Mouse (Mus musculus) forebrain, embryonic 16.5 days (tissue): ENCODE results near the gene Rpp38. TPM values are rescaled to one million over a fixed set of nuclear protein-coding genes. Genes with fewer than 3 reads are reported as not detected.

Source experiments
- ATAC-seq: fragments of 200-750 bp; cut with Nextera tagmentation; 2 replicates; pipeline ENCODE4 v1.8.0; 2017; ENCODE audit warnings: mild to moderate bottlenecking, moderate library complexity
- H3K27ac ChIP-seq: fragments of 300-500 bp; sonication (generic); 2 replicates; pipeline ENCODE4 v1.5.1; 2014; ENCODE audit warnings: low read length, control low read depth
- H3K27me3 ChIP-seq: fragments of 300-500 bp; sonication (generic); replicated peaks from 2 replicates; pipeline ENCODE4 v1.6.1; 2014; ENCODE audit warnings: low read length; ENCODE audit not compliant: control insufficient read depth, insufficient read depth
- H3K36me3 ChIP-seq: fragments of 300-500 bp; sonication (generic); 2 replicates; pipeline ENCODE4 v1.6.1; 2014; ENCODE audit not compliant: control insufficient read depth, insufficient read depth
- H3K4me1 ChIP-seq: fragments of 300-500 bp; sonication (generic); replicated peaks from 2 replicates; pipeline ENCODE4 v1.6.1; 2014; ENCODE audit warnings: low read length; ENCODE audit not compliant: control insufficient read depth, insufficient read depth
- H3K4me2 ChIP-seq: fragments of 300-500 bp; sonication (generic); 2 replicates; pipeline ENCODE4 v1.6.1; 2014; ENCODE audit warnings: mild to moderate bottlenecking, low read length, control low read depth
- H3K4me3 ChIP-seq: fragments of 300-500 bp; sonication (generic); replicated peaks from 2 replicates; pipeline ENCODE4 v1.5.1; 2014; ENCODE audit warnings: mild to moderate bottlenecking, low read length, control low read depth
- H3K9ac ChIP-seq: fragments of 300-500 bp; sonication (generic); replicated peaks from 2 replicates; pipeline ENCODE4 v1.6.1; 2014; ENCODE audit warnings: low read depth, low read length, control low read depth
- H3K9me3 ChIP-seq: fragments of 300-500 bp; sonication (generic); 2 replicates; pipeline ENCODE4 v1.6.1; 2016; ENCODE audit warnings: low read length; ENCODE audit not compliant: control insufficient read depth
- WGBS: fragments of 180-500 bp; shearing (Covaris S2); extraction: QIAGEN DNeasy Blood & Tissue Kit; methylation state at CpG from one replicate; pipeline ENCODE4 v1.1.7; 2014; 5-methylcytosine and 5-hydroxymethylcytosine counted together
- polyA plus RNA-seq: library from polyadenylated mRNA; unstranded; fragments of >200 nt; fragmentation: Nextera tagmentation; extraction: Ambion mirVana; gene quantifications from 2 replicates; pipeline ENCODE4 v1.2.1, GENCODE M21; 2015

The Rpp38 gene
- polyA plus RNA-seq, 1 experiment from 2014 or later: 14.7 TPM

DNA sequence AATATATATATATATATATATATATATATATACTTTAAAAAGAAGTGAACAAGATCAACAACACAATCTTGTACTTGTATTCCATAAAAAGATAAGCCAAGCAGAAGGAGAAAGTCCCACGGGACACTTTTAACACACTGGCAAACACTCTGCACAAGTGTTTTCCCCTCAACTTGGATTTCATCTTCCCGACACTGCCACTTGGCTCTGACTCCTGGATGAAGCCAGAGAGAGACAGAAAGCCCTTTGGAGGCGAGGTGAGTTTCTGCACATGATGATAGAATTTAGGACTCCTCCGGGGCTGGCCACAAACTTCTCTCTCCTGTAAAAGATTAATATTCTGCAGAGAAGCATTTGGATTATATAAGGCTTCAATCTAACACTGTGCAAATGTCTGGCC lies 51.1 kb downstream of the Rpp38 start:
- ATAC-seq: no peak

More for the DNA sequence above, 51.1 kb downstream of the Rpp38 start:
- Histone ChIP-seq H3K27me3 (no peaks in the 10 kb centered on the region), H3K9ac (no peak overlapping the region), H3K4me3 (no peak overlapping the region), H3K4me2 (no peak overlapping the region), H3K9me3 (no peaks in the 10 kb centered on the region), H3K27ac (no peak overlapping the region), H3K4me1 (peaks cover 15% of the 10 kb centered on the region), H3K36me3 (no peaks in the 10 kb centered on the region)
- 79% methylated on average over 4 of the region's 4 CpGs for WGBS

Other genes starting within 250 kb of the Rpp38 start
- 30.8 and 32.3 TPM in 2 replicates for gene Fam171a1, start 218.4 kb downstream of the Rpp38 start, polyA plus RNA-seq
- gene Nmt2, start 48.4 kb downstream of the Rpp38 start, polyA plus RNA-seq: 119 and 126 TPM in 2 replicates
- 1.2 and 1.3 TPM in 2 replicates for gene Acbd7, start 3.5 kb upstream of the Rpp38 start, polyA plus RNA-seq
- not detected in 2 replicates for gene Olah, start 64.6 kb upstream of the Rpp38 start, polyA plus RNA-seq
- gene Meig1, start 90.0 kb upstream of the Rpp38 start, polyA plus RNA-seq: 3.7 and 6.7 TPM in 2 replicates
- 8.3 and 9.8 TPM in 2 replicates for gene Dclre1c, start 91.5 kb upstream of the Rpp38 start, polyA plus RNA-seq
- gene Suv39h2, start 142.4 kb upstream of the Rpp38 start, polyA plus RNA-seq: 11.7 and 16.4 TPM in 2 replicates
- gene Gm45902, start 180.1 kb upstream of the Rpp38 start, polyA plus RNA-seq: 8.8 and 9.5 TPM in 2 replicates
- 85.8 and 88.3 TPM in 2 replicates for gene Hspa14, start 180.2 kb upstream of the Rpp38 start, polyA plus RNA-seq
- 0.30 and 0.57 TPM in 2 replicates for gene Cdnf, start 180.4 kb upstream of the Rpp38 start, polyA plus RNA-seq
- 61.7 and 72.1 TPM in 2 replicates for gene Fam107b, start 237.8 kb upstream of the Rpp38 start, polyA plus RNA-seq